Mouse (Mus musculus) adrenal gland, adult 18-20 months (tissue): ENCODE data around the gene Snx15. TPM values are rescaled to one million over a fixed set of nuclear protein-coding genes. Genes with fewer than 3 reads are reported as not detected.
"Not testable (repeated sequence)": the region's sequence is repeated elsewhere in the genome, so short reads cannot be mapped to it uniquely, and the experiment has no call there.

ENCODE experiments used
- DNase-seq, 2 experiments: peaks; one replicate each; pipeline ENCODE4 v3.0.0; 2021 to 2022; ENCODE audit warnings: low spot score in 2 of 2
- long read RNA-seq, 2 experiments: library from polyadenylated mRNA; stranded (forward); transcript quantifications; one replicate each; pipeline ENCODE4 v2.0.0; 2021
- total RNA-seq, 2 experiments: library from RNA; stranded (reverse); gene quantifications; 1 replicate in 1 of 2; 2 replicates in 1 of 2; pipeline ENCODE4 v1.2.3; 2021

Snx15 gene
- total RNA-seq, result 10 to 100 TPM; 26.8 to 28.1 TPM
- long read RNA-seq, experiment 1, transcript Snx15-201 (8 exons, 1,635 nt), result major isoform, 13 of 17 reads
- long read RNA-seq, experiment 1, partial matches to known transcripts, result 0 of 17 reads
- long read RNA-seq, experiment 1, other reads (novel, unspliced or antisense), result 4 of 17 reads
- long read RNA-seq, experiment 2, transcript Snx15-201 (8 exons, 1,635 nt), result major isoform, 40 of 54 reads
- long read RNA-seq, experiment 2, partial matches to known transcripts, result 6 of 54 reads
- long read RNA-seq, experiment 2, other reads (novel, unspliced or antisense), result 8 of 54 reads

DNA sequence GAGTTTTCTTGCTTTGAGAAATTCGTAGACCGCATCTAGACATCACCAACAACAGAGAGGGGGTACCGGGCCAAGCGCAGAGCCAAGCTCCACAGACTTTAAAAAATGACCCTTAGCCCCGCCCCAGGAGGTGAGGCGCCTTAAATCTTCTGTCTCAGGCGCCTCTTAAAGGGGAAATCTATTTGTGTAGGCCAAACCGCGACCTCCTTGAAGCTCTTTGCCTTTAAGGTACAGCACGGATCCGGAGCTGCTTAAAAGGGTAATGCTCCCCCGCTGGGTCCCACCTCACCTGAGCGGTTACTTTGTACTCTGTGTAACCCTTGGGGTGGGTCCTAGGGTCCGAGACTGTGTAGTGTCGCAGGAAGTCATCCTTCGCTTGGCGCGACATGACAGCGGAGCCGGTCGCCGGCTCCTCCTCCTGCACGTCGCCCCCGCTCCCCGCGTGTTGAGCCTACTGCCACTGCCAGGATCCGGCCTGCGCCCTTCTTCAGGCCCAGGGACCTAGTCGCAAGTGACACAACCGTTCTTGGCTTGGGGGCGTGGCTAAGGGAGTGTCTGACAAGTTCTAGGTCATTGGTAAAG is at the start of gene Snx15:
Snx15 (minus strand) TSS at position 545 of the 582 bp plus-strand sequence.
- peak; percentile 88 to 93 for DNase-seq

- no peak for DNase-seq
These were observed 46.7 kb upstream of the Snx15 start for GRCm38 (mm10) chr19:6174771-6175170.

- DNase-seq, result no peak
These were observed 43.1 kb upstream of the Snx15 start for GRCm38 (mm10) chr19:6171215-6171614.

DNA sequence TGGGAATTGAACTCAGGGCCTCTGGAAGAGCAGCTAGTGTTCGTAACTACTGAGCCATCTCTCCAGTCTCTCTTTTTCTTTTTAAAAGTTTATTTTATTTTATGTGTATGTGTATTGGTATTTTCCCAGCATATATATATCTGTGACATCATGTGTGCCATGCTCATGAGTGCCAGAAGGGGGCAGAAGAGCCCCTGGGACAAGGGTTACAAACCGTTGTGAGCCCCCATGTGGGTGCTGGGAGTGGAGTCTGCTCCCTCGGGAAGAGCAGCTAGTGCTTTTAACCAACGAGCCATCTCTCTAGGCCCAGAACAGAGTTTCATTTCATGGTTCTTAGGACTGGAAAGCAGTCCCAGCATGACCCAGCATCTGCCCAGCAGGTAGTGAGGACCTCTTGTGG is 38.6 kb upstream of the Snx15 start:
- DNase-seq, result no peak

DNA sequence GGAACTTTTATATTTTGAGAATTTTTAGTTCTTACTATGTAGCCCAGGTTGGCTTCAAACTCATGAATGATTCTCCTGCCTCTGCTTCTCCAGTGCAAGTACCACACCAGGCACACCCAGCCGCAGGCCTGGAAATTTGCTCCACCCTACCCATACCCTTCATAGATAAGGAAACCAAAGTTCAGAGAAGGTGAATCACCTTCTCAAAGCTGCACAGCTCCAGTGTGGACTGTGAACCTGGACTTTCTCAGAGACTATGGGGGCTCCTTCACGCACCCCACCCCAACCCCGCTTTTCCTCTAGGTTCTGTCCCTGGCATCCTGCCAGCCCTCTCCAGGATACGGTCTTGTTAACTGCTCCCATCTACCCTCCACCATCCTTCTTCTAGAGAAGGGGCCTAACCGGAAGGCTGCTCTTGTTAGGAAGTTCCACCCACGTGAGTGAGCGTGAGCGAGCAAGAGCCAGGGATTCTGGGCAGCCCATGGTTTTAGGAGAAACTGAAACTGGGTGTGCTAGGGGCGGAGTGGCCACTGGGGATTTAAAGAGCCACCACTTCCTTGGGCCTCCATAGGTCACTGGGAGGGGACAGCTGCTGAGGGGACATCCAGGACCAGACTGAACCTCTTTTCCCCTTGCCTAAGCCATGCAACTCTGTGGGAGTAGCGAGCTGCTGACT is 35.9 kb upstream of the Snx15 start:
- no peak for DNase-seq

GRCm38 (mm10) chr19:6157220-6157619 is 29.1 kb upstream of the Snx15 start:
- DNase-seq, result no peak

DNA sequence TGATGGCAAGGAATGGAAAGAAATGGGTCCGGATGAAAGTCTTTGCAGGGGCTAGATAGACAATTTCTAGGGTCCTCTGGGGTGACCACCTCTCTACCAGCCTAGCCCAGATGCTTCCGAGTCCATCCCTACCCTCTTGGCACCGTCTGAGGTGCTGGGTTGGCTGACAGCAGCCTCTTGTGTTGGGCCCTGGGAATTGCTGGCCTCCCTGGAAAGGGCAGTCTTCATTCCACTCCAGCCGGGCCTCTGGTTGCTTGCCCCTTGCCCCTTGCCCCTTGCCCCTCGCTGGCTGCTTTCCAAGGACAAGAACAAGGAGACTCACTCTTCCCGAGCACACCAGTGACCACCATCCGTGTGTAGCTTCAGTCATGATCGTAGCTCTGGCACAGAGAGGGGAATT is 28.3 kb upstream of the Snx15 start:
- no peak for DNase-seq

- no peak for DNase-seq
These were observed 27.1 kb upstream of the Snx15 start for GRCm38 (mm10) chr19:6155174-6155573.

DNA sequence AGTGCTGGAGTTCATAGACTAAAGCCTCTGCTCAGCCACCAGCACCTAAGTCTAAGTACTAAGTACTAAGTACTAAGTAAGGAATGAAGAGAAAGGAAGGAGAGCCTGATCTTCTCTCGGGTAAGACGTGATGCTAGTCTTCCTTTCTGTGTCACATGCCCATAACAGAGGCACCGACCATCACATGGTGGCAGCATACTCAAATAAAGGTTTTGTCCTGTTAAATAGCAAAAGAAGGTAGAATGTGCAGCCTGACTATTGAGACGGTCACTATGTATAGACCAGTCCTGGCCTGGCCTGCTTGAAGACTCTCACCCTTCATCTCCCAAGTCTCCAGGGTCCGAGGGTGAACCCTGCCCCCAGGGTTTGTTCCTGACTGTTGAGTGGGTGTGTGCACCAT is 16.7 kb upstream of the Snx15 start:
- DNase-seq, result no peak

GRCm38 (mm10) chr19:6141394-6141749 is 13.3 kb upstream of the Snx15 start, which contains the start of gene Arl2:
Gene Arl2, minus strand, starts transcription at chr19:6141548.
- DNase-seq, result peak; percentile 61 to 65

DNA sequence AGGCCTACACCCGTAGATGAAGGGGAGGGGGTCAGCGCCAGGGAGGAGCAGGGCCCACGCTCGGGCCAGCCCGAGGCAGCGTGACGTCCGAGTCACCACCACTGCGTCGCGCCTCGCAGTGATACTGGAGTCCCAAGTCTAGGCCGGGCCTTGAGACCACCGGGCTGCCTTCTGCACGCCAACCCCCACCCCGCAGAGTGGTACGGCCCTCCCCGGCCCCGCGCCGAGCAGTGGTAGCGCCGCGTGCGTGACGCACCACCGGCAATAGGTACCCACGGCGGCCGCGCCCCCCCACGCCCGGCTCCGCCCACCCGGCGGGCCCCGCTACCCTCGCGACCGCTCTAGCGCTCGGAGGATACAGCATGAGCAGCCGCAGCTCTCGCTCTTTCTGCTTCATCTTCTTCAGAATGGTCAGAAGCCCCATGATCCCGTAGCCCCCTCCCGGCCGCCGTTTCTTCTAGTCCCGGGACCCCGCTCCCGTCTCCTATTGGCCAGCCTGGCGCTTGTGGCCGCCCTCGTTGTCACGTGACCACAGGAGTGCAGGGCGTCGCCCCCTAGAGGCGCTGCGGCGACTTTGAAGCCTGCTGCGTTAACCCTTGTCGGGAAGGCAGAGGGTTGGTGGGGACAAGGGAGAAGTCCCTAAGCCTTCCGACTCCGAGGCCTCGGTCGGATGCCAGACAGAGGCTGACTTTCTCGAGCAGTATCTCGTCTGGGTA is 12.7 kb upstream of the Snx15 start, which contains the start of gene Batf2:
Batf2 (plus strand) TSS at position 306 of the 716 bp plus-strand sequence.
- DNase-seq, result peak; percentile 84

DNA sequence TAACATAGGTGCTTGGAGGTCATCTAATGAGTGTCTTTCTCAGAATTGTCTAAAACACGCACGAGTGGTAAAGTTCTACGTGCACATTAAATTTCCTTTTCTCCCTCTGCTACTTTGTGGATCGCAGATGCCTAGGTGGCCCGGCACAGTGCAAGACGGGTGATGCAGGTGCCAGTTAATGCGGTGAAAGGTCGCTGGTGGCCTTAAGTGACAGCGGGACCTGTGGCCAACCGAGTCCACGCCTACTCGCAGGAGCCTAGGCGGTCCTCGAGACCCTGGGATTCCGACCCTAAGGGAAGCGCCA is 12.2 kb upstream of the Snx15 start:
- no peak for DNase-seq

DNA sequence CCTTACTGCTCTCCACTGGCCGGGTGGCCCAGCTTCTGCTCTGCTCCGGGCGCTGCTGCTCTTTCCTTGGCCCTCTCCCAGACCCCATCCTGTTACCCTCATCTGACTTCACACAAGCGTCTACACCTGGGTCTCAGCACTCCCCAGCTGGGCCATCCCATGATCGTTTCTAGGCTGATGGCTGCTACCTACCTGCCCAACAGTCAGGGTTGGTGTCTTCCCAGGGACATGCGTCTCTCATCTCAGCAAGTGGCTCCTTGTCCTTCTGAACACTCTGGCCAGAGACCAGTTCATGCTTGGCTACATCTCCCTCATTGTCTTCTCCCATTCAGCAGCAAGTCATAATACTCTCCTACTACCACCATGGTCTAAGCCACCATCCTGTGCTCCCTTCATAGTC is 11.6 kb upstream of the Snx15 start:
- no peak for DNase-seq

- no peak for DNase-seq
These were observed 8.3 kb upstream of the Snx15 start for GRCm38 (mm10) chr19:6136397-6136796.

GRCm38 (mm10) chr19:6133197-6133596 is 5.1 kb upstream of the Snx15 start:
- DNase-seq, result not testable (repeated sequence)

GRCm38 (mm10) chr19:6132171-6132827 is 4.2 kb upstream of the Snx15 start:
- DNase-seq, result no peak

DNA sequence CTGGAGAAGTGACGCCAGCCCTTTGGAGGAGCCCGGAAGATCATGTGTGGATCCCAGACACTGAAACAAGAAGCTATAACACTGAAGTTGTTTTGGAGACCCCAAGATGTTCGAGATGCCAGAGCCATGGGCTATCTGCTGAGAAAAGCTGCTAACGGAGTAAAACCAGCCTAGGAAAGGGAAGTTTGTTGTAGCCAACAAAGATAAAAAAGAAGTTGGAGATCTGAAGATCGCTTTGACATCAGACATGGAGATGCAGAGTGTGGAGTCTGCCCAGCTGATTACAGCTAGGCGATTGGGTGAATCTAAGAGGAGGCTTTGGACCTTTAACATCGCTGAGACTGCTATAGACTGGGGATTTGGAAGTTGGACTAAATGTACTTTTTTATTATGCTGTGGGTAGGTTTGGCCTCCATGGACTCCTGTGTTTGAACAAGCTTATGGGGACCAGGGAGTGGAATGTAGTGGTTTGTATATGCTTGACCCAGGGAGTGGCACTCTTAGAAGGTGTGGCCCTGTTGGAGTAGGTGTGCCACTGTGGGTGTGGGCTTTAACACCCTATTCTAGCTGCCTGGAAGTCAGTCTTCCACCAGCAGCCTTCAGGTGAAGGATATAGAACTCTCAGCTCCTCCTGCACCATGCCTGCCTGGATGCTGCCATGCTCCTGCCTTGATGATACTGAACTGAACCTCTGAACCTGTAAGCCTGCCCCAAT is 2.5 kb upstream of the Snx15 start:
- not testable (repeated sequence) for DNase-seq

GRCm38 (mm10) chr19:6126789-6127580 is 1.1 kb downstream of the Snx15 start:
- no peak for DNase-seq

DNA sequence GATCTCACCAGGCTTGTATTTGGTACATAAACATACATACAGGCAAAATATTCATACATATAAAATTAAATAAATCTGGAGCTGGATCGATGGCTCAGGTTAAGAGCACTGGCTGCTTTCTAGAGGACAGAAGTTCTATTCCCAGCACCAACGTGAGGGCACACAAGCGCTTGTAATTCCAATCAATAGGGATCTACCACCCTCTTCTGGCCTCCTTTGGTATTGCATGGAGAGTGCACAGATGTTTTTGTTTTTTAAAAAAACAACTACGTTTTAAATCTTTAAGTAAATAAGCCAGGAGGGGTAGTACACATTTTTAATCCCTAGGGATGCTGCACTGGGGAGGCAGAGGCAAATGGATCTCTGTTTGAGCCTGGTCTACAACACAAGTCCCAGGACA is 1.8 kb downstream of the Snx15 start:
- DNase-seq, result peak; percentile 51 to 55

DNA sequence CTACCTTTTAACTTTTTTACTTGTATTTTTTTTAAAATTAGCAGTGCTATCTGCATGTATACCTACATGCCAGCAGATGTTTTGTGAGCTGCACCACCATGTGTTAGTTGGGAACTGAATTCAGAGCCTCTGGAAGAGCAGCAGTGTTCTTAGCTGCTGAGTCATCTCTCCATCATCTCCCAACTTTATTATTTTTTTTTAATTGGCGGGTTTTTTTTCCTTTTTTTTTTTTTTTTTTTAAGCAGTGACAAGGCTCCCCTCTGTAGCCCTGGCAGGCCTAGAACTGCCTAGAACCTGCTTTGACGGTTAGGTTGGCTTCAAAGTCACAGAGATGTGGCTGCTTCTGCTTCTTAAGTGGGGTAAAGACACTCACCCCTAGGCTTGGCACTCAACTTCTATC is 3.2 kb downstream of the Snx15 start:
- no peak for DNase-seq
